Mouse (Mus musculus) erythroblast, embryonic 14.5 days (primary cell): ENCODE measurements around the gene Glp1r.

Experiments
- GATA1 ChIP-seq: IDR thresholded peaks from 2 replicates; pipeline ENCODE4 v1.6.1; 2012; ENCODE audit warnings: low read length, inconsistent platforms, mixed read lengths
- TAL1 ChIP-seq: IDR thresholded peaks from 3 replicates; pipeline ENCODE4 v1.6.1; 2012; ENCODE audit warnings: low read length, inconsistent platforms, mixed read lengths

DNA sequence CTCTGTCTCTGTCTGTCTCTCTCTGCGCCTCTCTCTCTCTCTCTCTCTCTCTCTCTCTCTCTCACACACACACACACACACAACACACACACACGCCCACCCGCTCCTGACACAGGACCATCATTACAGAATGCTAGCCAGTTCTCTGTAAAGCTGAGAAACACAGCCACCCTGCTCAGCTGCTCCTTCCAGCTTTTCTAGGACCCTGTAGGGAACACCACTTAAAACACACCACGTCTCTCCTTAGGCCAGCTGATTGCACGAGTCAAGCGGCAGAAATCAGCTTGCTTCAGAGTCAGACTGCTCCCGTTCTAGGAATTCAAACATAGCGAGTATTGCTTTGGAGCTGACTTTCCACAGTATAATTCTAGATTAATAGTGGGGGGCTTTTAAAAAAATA, 35.3 kb upstream of the Glp1r start:
- TF ChIP-seq GATA1, result no peak
- no peak for TF ChIP-seq TAL1
